Mouse (Mus musculus): ENCODE data around the gene Wdr90.

GRCm38 (mm10) chr17:25840519-25840918 lies 20.8 kb downstream of the Wdr90 start:
- no peak for TF ChIP-seq CTCF (IDR thresholded peaks at IDR 0.05; ENCODE audit: low read depth)
- TF ChIP-seq EP300 (IDR thresholded peaks at IDR 0.05; ENCODE audit: low read depth) = no peak

Measured in liver, postnatal 0 days (tissue).